Mouse (Mus musculus) embryo, embryonic 11 days (tissue): ENCODE data around the gene Tec.

ENCODE experiments used
- DNase-seq: peaks from one replicate; pipeline ENCODE4 v3.0.0-alpha.2; 2015

The Tec gene

DNA sequence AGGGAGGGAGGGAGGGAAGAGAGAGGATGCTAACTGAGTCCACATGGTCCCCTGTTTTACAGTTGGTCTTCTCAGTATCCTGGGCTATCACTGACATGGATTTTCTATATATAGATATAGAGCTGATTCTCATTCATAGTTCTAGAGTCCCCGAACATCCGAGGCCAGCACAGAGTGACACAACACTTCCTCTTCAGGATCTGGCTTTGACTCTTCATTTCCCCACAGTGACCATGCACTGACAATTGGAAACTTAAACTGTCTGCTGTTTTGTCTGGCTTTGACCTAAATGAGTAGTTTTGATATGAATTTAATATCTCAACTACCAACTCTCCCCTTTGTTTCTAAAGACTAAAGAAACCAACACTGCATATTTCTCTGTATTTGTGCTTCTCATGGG is 144.9 kb downstream of the Tec start:
- DNase-seq: no peak

DNA sequence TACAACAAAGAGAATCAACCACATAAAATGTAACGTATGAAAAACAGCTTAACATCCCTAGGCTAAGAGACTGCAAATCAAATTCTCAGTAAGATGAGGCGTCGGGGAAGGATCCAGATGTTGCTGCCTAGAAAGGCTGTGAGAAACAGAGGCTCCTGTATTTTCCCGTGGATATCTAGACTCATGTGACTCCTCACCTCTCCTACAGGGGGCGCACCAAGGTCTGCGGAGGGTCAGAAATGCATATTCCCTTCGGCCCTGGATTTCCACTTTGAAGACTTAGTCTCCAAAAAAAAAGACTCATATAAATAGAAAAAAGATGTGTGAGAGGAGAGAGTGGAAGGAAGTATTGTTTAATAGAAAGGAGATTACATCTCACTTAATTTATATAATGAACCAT is 147.7 kb downstream of the Tec start:
- DNase-seq: no peak

DNA sequence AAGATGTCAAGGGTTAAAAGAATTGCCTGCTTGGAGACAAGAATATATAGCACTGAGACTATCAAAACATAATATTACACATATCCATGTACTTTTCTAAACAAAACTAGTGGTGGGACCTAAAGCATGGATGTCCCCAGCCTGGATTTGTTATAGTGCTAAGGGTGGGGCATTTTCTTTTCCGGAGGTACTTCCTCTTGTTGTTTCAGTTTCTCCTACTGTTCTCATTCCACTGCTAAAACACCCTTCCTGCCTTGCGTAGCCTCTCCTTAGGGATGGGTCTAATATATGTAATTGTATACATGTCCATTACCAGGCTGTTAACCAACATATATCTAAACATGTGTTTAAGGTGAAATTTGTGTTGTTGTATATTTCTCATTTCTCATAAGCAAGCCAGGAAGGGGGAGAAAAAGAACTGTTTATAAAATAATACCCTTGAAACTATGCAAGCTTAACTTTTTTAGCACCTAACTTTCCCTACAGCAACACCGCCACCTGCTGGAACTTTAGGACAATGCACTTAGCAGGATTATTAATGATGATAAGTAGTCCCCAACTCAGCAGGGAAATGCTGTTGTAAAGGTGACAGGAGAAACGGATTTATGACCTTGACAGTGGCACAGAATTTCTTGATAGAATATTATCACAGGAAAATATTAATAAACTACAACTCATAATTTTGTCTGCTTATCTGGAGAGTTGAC is 157.6 kb downstream of the Tec start:
- DNase-seq: peak; percentile 75

DNA sequence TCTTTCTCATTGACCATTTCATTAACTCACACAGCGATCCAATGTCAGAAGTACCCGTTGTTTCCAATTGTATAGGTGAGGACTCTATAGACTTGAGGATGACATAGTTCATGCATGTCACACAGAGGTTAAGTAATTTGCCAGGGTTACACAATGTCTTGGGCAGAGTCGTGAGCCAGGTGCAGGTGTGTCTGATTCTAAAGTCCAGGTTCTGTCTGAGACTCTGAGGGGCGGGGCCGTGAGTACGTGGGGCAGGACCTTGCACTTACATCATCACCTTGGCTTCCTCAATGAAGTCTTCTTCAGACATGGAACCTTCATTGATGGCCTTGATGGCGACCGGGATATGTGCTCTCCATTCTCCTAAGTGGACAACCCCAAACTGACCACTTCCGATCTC is 158.3 kb downstream of the Tec start:
- DNase-seq: no peak

DNA sequence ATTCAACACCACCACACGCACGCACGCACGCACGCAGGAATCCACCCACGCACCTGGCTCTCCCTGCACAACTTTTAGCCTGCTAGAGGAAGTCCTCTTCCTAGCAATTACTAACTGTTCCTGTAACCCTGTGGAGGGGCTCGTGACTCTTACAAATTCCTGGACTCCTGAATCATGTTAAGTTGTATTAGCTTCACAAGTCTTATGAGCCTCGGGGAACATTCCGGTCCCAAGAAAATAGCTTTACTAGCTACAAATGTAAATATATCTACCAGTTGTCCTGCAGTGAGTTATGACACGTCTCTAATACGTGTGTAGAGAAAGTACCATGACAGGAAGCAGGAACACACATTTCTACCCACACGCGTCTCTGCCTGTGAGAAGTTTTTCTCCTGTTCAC is 158.8 kb downstream of the Tec start:
- no peak for DNase-seq

DNA sequence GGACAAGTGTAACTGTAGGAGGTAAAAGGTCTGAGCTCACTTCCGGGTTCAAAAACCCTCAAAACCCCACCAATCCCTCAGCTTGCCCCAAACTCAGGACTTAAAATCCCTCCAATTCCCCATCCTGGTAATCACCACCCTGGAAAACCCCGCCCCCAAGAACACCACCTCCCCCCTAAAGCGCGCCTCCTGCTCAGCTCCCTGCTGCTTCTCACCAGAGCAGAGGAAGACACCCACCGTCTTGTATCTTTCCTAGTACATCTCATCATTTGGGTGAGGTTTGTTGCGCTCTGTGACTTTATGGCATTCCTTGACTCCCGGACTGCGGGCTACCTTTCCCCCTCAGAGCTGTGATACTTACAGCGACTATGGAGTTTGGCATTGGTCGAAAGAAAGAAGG is 161.6 kb downstream of the Tec start:
- no peak for DNase-seq

DNA sequence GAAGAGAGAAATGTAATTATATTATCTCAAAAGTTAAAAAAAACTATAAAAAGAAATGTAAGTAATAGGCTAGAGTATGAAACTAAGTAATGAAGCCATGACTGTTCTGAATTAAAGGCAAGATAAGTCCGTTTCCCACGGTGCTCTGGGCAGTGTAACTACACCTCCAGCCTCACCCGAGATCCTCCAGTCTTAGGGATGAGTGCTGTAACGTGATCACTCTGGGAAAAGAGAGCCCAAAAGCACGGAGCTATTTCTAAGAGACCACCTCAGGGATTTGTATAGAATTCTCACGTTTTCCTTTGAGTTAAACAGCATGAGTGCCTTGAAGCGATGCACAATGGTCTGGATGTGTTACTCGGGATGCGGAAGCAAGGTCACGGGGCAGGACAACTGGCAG is 162.2 kb downstream of the Tec start:
- peak; percentile 28 for DNase-seq
